Comparison of ENCODE assay signal across 20 mouse cellular contexts in the genomic region with DNA sequence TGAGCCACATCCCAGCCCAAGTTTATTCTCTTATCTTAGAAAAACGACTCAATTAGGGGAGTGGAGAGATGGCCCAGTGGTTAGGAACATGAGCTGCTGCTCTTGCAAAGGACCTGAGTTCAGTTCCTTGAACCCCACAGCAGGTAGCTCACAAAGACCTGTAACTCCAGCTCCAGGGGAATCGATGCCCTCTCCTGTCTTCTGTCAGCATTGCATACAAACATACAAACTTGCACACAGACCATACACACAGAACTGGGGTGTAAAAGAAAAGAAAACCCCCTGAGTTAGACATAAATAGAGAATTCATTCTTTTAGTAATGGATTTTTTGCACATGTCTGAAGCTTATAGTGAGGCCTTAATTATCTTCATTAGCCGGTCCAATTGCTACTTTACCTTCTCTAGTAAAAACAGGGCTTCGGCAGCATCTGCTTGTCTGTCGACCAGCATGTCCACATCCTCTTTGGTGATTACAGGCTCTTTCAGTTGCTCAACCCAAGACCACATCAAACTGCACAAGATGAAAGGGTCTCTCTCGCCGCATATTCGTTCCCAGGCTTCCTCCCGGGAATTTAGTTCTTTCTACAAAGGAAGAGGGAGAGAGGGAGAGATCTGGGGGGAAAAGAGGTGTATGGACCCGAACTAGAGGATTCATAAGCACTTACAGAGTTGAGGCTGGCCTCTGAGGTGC. TPM values are rescaled to one million over a fixed set of nuclear protein-coding genes. Genes with fewer than 3 reads are reported as not detected.
A peak's percentile ranks its signal among the peaks of the same experiment; 100 is the strongest.
DNase-seq lines count a peak whose midpoint lies in the region; ATAC-seq and TF ChIP-seq lines count a peak whose summit lies in the region.
"Had no signal": no experiment of that assay in that cellular context is flagged by ENCODE, and none has a peak within 500 bp of the region (broad histone marks: within the 10 kb centered on the region; RNA-seq: fewer than 3 reads in every experiment).

No protein-coding gene starts in this region.

- peak; percentile 13; the same call in 1 of the 2 replicates for TF ChIP-seq CTCF in kidney, postnatal 0 days (IDR thresholded peaks at IDR 0.05; ENCODE audit: low read depth)
- peak; percentile 21 for TF ChIP-seq CTCF in lung, postnatal 0 days (IDR thresholded peaks at IDR 0.05)
- 0 out of 2 replicates have a peak, but pooled peaks have one; percentile 2 for TF ChIP-seq CTCF in brain, embryonic 14.5 days (IDR thresholded peaks at IDR 0.05; ENCODE audit: borderline replicate concordance, extremely low read depth, insufficient read depth, insufficient read length)

- no peak for TF ChIP-seq POLR2A in brain, embryonic 14.5 days (IDR thresholded peaks at IDR 0.05; ENCODE audit: borderline replicate concordance, extremely low read depth, insufficient read depth, insufficient read length, poor library complexity, severe bottlenecking)

- no peak overlapping the region for H3K4me3 ChIP-seq in kidney, postnatal 0 days (replicated peaks; ENCODE audit: low read depth, low read length)
- no peak overlapping the region for H3K4me3 ChIP-seq in kidney, embryonic 15.5 days (replicated peaks)
- no peak overlapping the region for H3K4me3 ChIP-seq in lung, postnatal 0 days (ENCODE audit: low read depth, low read length)
- H3K4me3 ChIP-seq: forebrain, embryonic 13.5 days; hindbrain, embryonic 12.5 days; liver, embryonic 13.5 days; midbrain, embryonic 12.5 days had no signal

- no peaks in the 10 kb centered on the region for H3K27me3 ChIP-seq in kidney, postnatal 0 days (ENCODE audit: insufficient read depth, low read length)
- H3K27me3 ChIP-seq in kidney, embryonic 15.5 days, result no peaks in the 10 kb centered on the region
- H3K27me3 ChIP-seq in lung, postnatal 0 days (replicated peaks; ENCODE audit: insufficient read depth, low read length), result no peaks in the 10 kb centered on the region
- no peaks in the 10 kb centered on the region for H3K27me3 ChIP-seq in splenic B cell, adult 2 months (ENCODE audit: control insufficient read depth, insufficient read depth, low read length, poor library complexity, severe bottlenecking)
- H3K27me3 ChIP-seq: forebrain, embryonic 13.5 days; hindbrain, embryonic 12.5 days; liver, embryonic 13.5 days; midbrain, embryonic 12.5 days had no signal

- H3K9ac ChIP-seq in kidney, postnatal 0 days (ENCODE audit: low read depth, low read length), result no peak overlapping the region
- H3K9ac ChIP-seq in kidney, embryonic 15.5 days, result no peak overlapping the region
- H3K9ac ChIP-seq in lung, postnatal 0 days (replicated peaks; ENCODE audit: low read depth), result no peak overlapping the region
- H3K9ac ChIP-seq: forebrain, embryonic 13.5 days; hindbrain, embryonic 12.5 days; liver, embryonic 13.5 days; midbrain, embryonic 12.5 days had no signal

- DNase-seq in kidney, postnatal 0 days (ENCODE audit: low spot score), result no peak
- no peak for DNase-seq in lung, postnatal 0 days (ENCODE audit: low spot score)
- DNase-seq in lung, postnatal 4 days, result no peak
- no peak for DNase-seq in brain, embryonic 14.5 days (ENCODE audit: low read depth)
- peak; percentile 20 for DNase-seq in splenic B cell, adult 2 months (ENCODE audit: low read depth, low spot score)
- no peak for DNase-seq in ovary, postnatal 36 days (ENCODE audit: low spot score)
- DNase-seq in left cerebral cortex, postnatal 4 days, result no peak
- DNase-seq: adrenal gland, postnatal 10 days; cerebellum, adult 2 months; cerebellum, postnatal 36 days; kidney, adult 8-10 months; kidney, postnatal 25 days; layer of hippocampus, adult 9-11 months; liver, embryonic 13.5 days; thymus, postnatal 14 days had no signal

- 69% methylated on average over 10 of the region's 10 CpGs for WGBS in kidney, postnatal 0 days
- WGBS in kidney, embryonic 15.5 days, result 73% methylated on average over 10 of the region's 10 CpGs
- WGBS in lung, postnatal 0 days, result 70% methylated on average over 10 of the region's 10 CpGs

- ATAC-seq in kidney, postnatal 0 days (replicated peaks; ENCODE audit: low FRiP score, low read depth), result no peak
- ATAC-seq in kidney, embryonic 15.5 days (replicated peaks; ENCODE audit: low FRiP score), result no peak
- no peak for ATAC-seq in lung, postnatal 0 days
- ATAC-seq: forebrain, embryonic 13.5 days had no signal

- intact Hi-C loops in left cerebral cortex, postnatal 4 days (cut with DNase I), result no loop called here

- no peak overlapping the region for H3K4me2 ChIP-seq in kidney, postnatal 0 days (ENCODE audit: low read length)
- no peak overlapping the region for H3K4me2 ChIP-seq in kidney, embryonic 15.5 days
- H3K4me2 ChIP-seq in lung, postnatal 0 days (replicated peaks; ENCODE audit: low read depth, low read length), result no peak overlapping the region
- H3K4me2 ChIP-seq: forebrain, embryonic 13.5 days; hindbrain, embryonic 12.5 days; liver, embryonic 13.5 days; midbrain, embryonic 12.5 days had no signal

- no peak for TF ChIP-seq EP300 in lung, postnatal 0 days (IDR thresholded peaks at IDR 0.05)

- no peaks in the 10 kb centered on the region for H3K9me3 ChIP-seq in kidney, postnatal 0 days (replicated peaks; ENCODE audit: low read length)
- no peaks in the 10 kb centered on the region for H3K9me3 ChIP-seq in kidney, embryonic 15.5 days (replicated peaks)
- no peaks in the 10 kb centered on the region for H3K9me3 ChIP-seq in lung, postnatal 0 days (ENCODE audit: low read length)
- H3K9me3 ChIP-seq: forebrain, embryonic 13.5 days; G1E; hindbrain, embryonic 12.5 days; liver, embryonic 13.5 days; midbrain, embryonic 12.5 days had no signal

- no peak overlapping the region for H3K27ac ChIP-seq in kidney, postnatal 0 days
- H3K27ac ChIP-seq in kidney, embryonic 15.5 days, result no peak overlapping the region
- H3K27ac ChIP-seq in lung, postnatal 0 days (ENCODE audit: low read length), result no peak overlapping the region
- H3K27ac ChIP-seq: forebrain, embryonic 13.5 days; hindbrain, embryonic 12.5 days; liver, embryonic 13.5 days; midbrain, embryonic 12.5 days had no signal

- no peaks in the 10 kb centered on the region for H3K4me1 ChIP-seq in kidney, postnatal 0 days (replicated peaks; ENCODE audit: insufficient read depth, low read length)
- 0 out of 2 replicates have a peak, but pooled peaks cover 3% of the 10 kb centered on the region for H3K4me1 ChIP-seq in kidney, embryonic 15.5 days
- no peaks in the 10 kb centered on the region for H3K4me1 ChIP-seq in lung, postnatal 0 days (ENCODE audit: insufficient read depth, low read depth, low read length)
- H3K4me1 ChIP-seq: hindbrain, embryonic 12.5 days; liver, embryonic 13.5 days; midbrain, embryonic 12.5 days had no signal

- 0 out of 2 replicates have a peak, but pooled peaks cover 2% of the 10 kb centered on the region for H3K36me3 ChIP-seq in kidney, postnatal 0 days (ENCODE audit: insufficient read depth, low read length)
- peaks cover 31% of the 10 kb centered on the region; the same call in 1 of the 2 replicates for H3K36me3 ChIP-seq in kidney, embryonic 15.5 days
- no peaks in the 10 kb centered on the region for H3K36me3 ChIP-seq in lung, postnatal 0 days (ENCODE audit: insufficient read depth, low read length)
- no peaks in the 10 kb centered on the region for H3K36me3 ChIP-seq in splenic B cell, adult 2 months (ENCODE audit: control insufficient read depth, insufficient read depth, low read length, poor library complexity, severe bottlenecking)
- H3K36me3 ChIP-seq: G1E; liver, embryonic 13.5 days had no signal

RNA-seq across cellular contexts. Expression of a gene that starts 42.6 kb away (rescaled TPM):
- polyA plus RNA-seq in kidney, postnatal 0 days (2015; fragmentation: Nextera tagmentation; extraction: Ambion mirVana), result 9.9 and 10.7 TPM in 2 replicates
- 10.6 and 11.1 TPM in 2 replicates for polyA plus RNA-seq in kidney, embryonic 15.5 days (2015; fragmentation: Nextera tagmentation; extraction: Ambion mirVana)
- polyA plus RNA-seq in lung, postnatal 0 days (2015; fragmentation: Nextera tagmentation; extraction: Ambion mirVana), result 6.2 and 6.3 TPM in 2 replicates
- polyA plus RNA-seq in brain, embryonic 14.5 days (2012; rRNA removed), result 10.4 and 19.6 TPM in 2 replicates
- 10 to 100 TPM; 21.9 to 23.2 TPM for total RNA-seq in left cerebral cortex, postnatal 4 days (2021)
- polyA plus RNA-seq: G1E had no signal
